Mouse (Mus musculus) E14TG2a.4 (cell line): Measurements from ENCODE around the gene Utf1.

ENCODE experiments used
- H3K27me3 ChIP-seq: 2 replicates; pipeline ENCODE4 v1.6.1; 2014; ENCODE audit warnings: low read length, control low read depth; ENCODE audit not compliant: insufficient read depth
- H3K36me3 ChIP-seq: 2 replicates; pipeline ENCODE4 v1.6.1; 2014; ENCODE audit warnings: low read length, control low read depth; ENCODE audit not compliant: insufficient read depth
- H3K4me1 ChIP-seq: replicated peaks from 2 replicates; pipeline ENCODE4 v1.6.1; 2014; ENCODE audit warnings: low read depth, low read length, control low read depth
- H3K4me3 ChIP-seq: replicated peaks from 2 replicates; pipeline ENCODE4 v1.5.1; 2014; ENCODE audit warnings: mild to moderate bottlenecking, low read length
- H3K9me3 ChIP-seq: 2 replicates; pipeline ENCODE4 v1.6.1; 2014; ENCODE audit warnings: low read length, control low read depth
- CTCF ChIP-seq: conservative IDR thresholded peaks from 2 replicates; pipeline ENCODE4 v1.5.1; 2014; ENCODE audit warnings: low read length
- NANOG ChIP-seq: IDR thresholded peaks from 2 replicates; pipeline ENCODE4 v1.6.1; 2014; ENCODE audit warnings: borderline replicate concordance, low read length, mixed read lengths
- POU5F1 ChIP-seq: IDR thresholded peaks from 2 replicates; pipeline ENCODE4 v1.6.1; 2014; ENCODE audit warnings: low read length, borderline replicate concordance

The Utf1 gene

GRCm38 (mm10) chr7:139963814-139964213, 20.2 kb downstream of the Utf1 start:
- H3K36me3 ChIP-seq: no peaks in the 10 kb centered on the region
- no peak for TF ChIP-seq POU5F1
- TF ChIP-seq NANOG: no peak
- no peak for TF ChIP-seq CTCF
- peaks cover 22% of the 10 kb centered on the region for H3K4me1 ChIP-seq

GRCm38 (mm10) chr7:139967175-139967574, 23.6 kb downstream of the Utf1 start:
- peaks cover 45% of the 10 kb centered on the region for H3K4me1 ChIP-seq
- H3K4me3 ChIP-seq: no peak overlapping the region
- H3K9me3 ChIP-seq: no peaks in the 10 kb centered on the region
- H3K27me3 ChIP-seq: peaks cover 43% of the 10 kb centered on the region
- H3K36me3 ChIP-seq: no peaks in the 10 kb centered on the region
- TF ChIP-seq POU5F1: no peak
- no peak for TF ChIP-seq CTCF
- no peak for TF ChIP-seq NANOG

More at GRCm38 (mm10) chr7:139963814-139964213, 20.2 kb downstream of the Utf1 start:
- H3K4me3 ChIP-seq: no peak overlapping the region
- peaks cover 69% of the 10 kb centered on the region for H3K27me3 ChIP-seq
- H3K9me3 ChIP-seq: no peaks in the 10 kb centered on the region

GRCm38 (mm10) chr7:139968428-139968827, 24.8 kb downstream of the Utf1 start:
- Histone ChIP-seq H3K27me3 (peaks cover 37% of the 10 kb centered on the region), H3K4me1 (peaks cover 56% of the 10 kb centered on the region), H3K9me3 (no peaks in the 10 kb centered on the region), H3K4me3 (no peak overlapping the region), H3K36me3 (no peaks in the 10 kb centered on the region)
- TF ChIP-seq POU5F1 (no peak), CTCF (no peak), NANOG (no peak)

- no peak overlapping the region for H3K4me3 ChIP-seq
Measured at GRCm38 (mm10) chr7:139969348-139970130, 25.9 kb downstream of the Utf1 start.

DNA sequence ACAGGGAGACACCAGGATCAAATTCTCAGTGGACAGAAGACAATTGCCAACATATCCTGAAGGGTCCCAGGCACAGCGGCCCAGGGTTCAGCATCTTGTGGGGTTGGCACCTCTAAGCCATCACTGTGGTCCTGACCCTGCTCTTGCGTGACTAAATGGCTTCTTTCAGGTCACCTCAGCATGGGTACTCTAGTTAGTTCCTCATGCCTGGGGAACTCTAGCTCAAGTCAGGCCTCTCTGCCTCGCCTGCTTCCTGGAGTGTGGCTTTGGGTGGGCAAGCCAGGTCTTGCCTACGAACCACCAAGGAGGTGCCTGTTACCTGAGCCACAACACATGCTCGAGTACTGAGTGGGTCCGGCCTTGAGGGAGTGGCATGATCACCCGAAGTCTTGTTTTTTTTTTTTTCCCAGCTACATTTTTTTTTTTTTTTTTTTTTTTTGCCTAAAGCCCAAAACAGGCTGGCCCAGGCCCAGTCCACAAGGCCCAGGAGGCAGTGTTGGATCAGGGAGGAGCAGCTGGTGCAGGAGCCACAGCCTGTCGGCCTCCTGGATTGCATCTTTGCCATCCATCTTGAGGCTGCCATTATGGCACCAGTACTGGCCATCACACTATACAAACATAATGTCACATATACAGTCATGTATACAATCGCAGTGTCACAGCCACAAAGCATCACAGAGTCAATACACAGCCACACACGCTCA, 26.8 kb downstream of the Utf1 start:
- no peak for TF ChIP-seq CTCF
- no peak for TF ChIP-seq NANOG
- TF ChIP-seq POU5F1: no peak
- no peak overlapping the region for H3K4me3 ChIP-seq
- H3K4me1 ChIP-seq: peaks cover 69% of the 10 kb centered on the region
- no peaks in the 10 kb centered on the region for H3K36me3 ChIP-seq
- peaks cover 21% of the 10 kb centered on the region for H3K27me3 ChIP-seq
- H3K9me3 ChIP-seq: no peaks in the 10 kb centered on the region

More at GRCm38 (mm10) chr7:139969348-139970130, 25.9 kb downstream of the Utf1 start:
- Histone ChIP-seq H3K4me1 (peaks cover 61% of the 10 kb centered on the region), H3K36me3 (no peaks in the 10 kb centered on the region), H3K27me3 (peaks cover 29% of the 10 kb centered on the region), H3K9me3 (no peaks in the 10 kb centered on the region)
- no peak for TF ChIP-seq POU5F1
- peak; percentile 70 for TF ChIP-seq CTCF

- Histone ChIP-seq H3K4me1 (peaks cover 75% of the 10 kb centered on the region), H3K4me3 (no peak overlapping the region), H3K9me3 (no peaks in the 10 kb centered on the region), H3K27me3 (peaks cover 19% of the 10 kb centered on the region), H3K36me3 (no peaks in the 10 kb centered on the region)
- TF ChIP-seq POU5F1 (no peak), NANOG (no peak), CTCF (no peak)
Measured at GRCm38 (mm10) chr7:139970979-139971378, 27.4 kb downstream of the Utf1 start.

- Histone ChIP-seq H3K4me3 (no peak overlapping the region), H3K4me1 (peaks cover 79% of the 10 kb centered on the region), H3K9me3 (no peaks in the 10 kb centered on the region), H3K27me3 (peaks cover 19% of the 10 kb centered on the region; the same call in 1 of the 2 replicates), H3K36me3 (no peaks in the 10 kb centered on the region)
- TF ChIP-seq CTCF (no peak), POU5F1 (no peak), NANOG (no peak)
Measured at GRCm38 (mm10) chr7:139971436-139971835, 27.8 kb downstream of the Utf1 start.

DNA sequence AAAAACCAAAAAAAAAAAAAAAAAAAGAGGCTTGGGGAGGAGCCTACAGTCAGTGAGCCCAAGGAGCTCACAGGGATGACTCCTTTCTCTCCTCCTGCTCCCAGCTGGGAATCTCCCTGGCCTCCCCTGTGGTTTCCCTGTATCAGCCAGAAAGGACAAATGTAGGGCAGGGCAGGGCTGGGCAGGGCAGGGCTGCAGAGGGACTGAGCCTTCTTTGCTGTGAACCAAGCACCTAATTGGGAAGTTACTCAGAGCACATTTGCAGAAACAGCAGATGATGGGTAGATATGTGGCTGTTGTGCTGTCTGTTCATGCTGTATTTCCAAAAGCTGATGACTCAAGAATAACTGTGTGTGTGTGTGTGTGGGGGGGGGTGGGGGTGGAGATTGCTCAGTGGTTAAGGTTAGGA, 29.3 kb downstream of the Utf1 start:
- H3K36me3 ChIP-seq: no peaks in the 10 kb centered on the region
- no peak for TF ChIP-seq CTCF
- TF ChIP-seq NANOG: no peak
- no peak for TF ChIP-seq POU5F1
- no peaks in the 10 kb centered on the region for H3K9me3 ChIP-seq
- H3K4me3 ChIP-seq: no peak overlapping the region
- peaks cover 77% of the 10 kb centered on the region for H3K4me1 ChIP-seq
- H3K27me3 ChIP-seq: peaks cover 16% of the 10 kb centered on the region

DNA sequence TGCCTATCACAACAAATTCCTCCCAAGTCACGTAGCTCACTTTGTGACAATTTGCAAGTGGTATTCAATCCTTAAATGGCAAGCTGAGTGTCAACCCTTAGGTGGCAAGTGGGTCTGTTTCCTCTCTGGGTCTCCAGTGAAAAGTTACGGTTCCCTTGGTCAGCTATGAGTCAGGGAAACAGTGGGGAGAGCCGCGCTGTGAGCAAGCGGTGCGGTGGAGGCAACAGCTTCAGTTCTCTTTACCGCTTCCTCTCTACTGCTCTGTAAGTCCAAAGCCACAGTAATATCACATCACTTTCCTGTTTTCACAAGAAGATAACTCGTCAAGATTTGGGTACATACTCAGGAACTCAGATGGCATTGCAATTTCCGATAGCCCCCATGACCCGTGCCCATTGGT, 30.7 kb downstream of the Utf1 start:
- H3K27me3 ChIP-seq: peaks cover 14% of the 10 kb centered on the region
- H3K36me3 ChIP-seq: no peaks in the 10 kb centered on the region
- 0 out of 2 replicates have a peak overlapping the region, but pooled peaks have one; percentile 4 for H3K4me3 ChIP-seq
- no peaks in the 10 kb centered on the region for H3K9me3 ChIP-seq
- peaks cover 81% of the 10 kb centered on the region for H3K4me1 ChIP-seq
- no peak for TF ChIP-seq POU5F1
- no peak for TF ChIP-seq CTCF
- TF ChIP-seq NANOG: no peak
